Mouse (Mus musculus) kidney, adult 2 months (tissue): ENCODE results near the gene Btnl10. TPM values are rescaled to one million over a fixed set of nuclear protein-coding genes. Genes with fewer than 3 reads are reported as not detected.
A peak's percentile ranks its signal among the peaks of the same experiment; 100 is the strongest.

Experiments used
- DNase-seq: peaks from one replicate; pipeline ENCODE4 v3.0.0; 2021
- H3K27ac ChIP-seq: fragments of 200-500 bp; 2 replicates; pipeline ENCODE4 v1.5.1; 2012; ENCODE audit warnings: low read depth, low read length, control low read depth, inconsistent platforms; ENCODE audit not compliant: insufficient read depth
- H3K27me3 ChIP-seq: fragments of 200-500 bp; replicated peaks from 2 replicates; pipeline ENCODE4 v1.6.1; 2012; ENCODE audit warnings: mild to moderate bottlenecking, moderate library complexity, low read length, inconsistent platforms; ENCODE audit not compliant: control insufficient read depth, insufficient read depth
- H3K36me3 ChIP-seq: fragments of 200-500 bp; 2 replicates; pipeline ENCODE4 v1.6.1; 2012; ENCODE audit warnings: mild to moderate bottlenecking, moderate library complexity, low read length, inconsistent platforms; ENCODE audit not compliant: control insufficient read depth, insufficient read depth
- H3K4me1 ChIP-seq: fragments of 200-500 bp; 2 replicates; pipeline ENCODE4 v1.6.1; 2011; ENCODE audit warnings: low read length; ENCODE audit not compliant: control insufficient read depth, insufficient read depth
- H3K4me3 ChIP-seq: fragments of 200-500 bp; 2 replicates; pipeline ENCODE4 v1.5.1; 2011; ENCODE audit warnings: mild to moderate bottlenecking, low read depth, low read length, control low read depth; ENCODE audit not compliant: insufficient read depth
- CTCF ChIP-seq: fragments of 200-500 bp; conservative IDR thresholded peaks from 2 replicates; pipeline ENCODE4 v1.5.1; 2011; ENCODE audit warnings: low read depth, mild to moderate bottlenecking, control low read depth, low read length, moderate library complexity, mixed read lengths; ENCODE audit not compliant: insufficient read depth, insufficient read length
- POLR2A ChIP-seq: fragments of 200-500 bp; IDR thresholded peaks from one replicate; pipeline ENCODE4 v1.6.1; 2011; ENCODE audit warnings: low read depth, low read length, control low read depth
- WGBS: fragments of 180-500 bp; shearing (Covaris S2); methylation state at CpG from one replicate; pipeline ENCODE4 v1.1.7; 2018; 5-methylcytosine and 5-hydroxymethylcytosine counted together
- polyA plus RNA-seq: library from polyadenylated mRNA; depleted of rRNA; stranded (reverse); fragments of >200 nt; gene quantifications from 2 replicates; pipeline ENCODE4 v1.2.3, GENCODE M21; 2012; rRNA removed

The Btnl10 gene
- polyA plus RNA-seq, result 0.27 and 0.31 TPM in 2 replicates

DNA sequence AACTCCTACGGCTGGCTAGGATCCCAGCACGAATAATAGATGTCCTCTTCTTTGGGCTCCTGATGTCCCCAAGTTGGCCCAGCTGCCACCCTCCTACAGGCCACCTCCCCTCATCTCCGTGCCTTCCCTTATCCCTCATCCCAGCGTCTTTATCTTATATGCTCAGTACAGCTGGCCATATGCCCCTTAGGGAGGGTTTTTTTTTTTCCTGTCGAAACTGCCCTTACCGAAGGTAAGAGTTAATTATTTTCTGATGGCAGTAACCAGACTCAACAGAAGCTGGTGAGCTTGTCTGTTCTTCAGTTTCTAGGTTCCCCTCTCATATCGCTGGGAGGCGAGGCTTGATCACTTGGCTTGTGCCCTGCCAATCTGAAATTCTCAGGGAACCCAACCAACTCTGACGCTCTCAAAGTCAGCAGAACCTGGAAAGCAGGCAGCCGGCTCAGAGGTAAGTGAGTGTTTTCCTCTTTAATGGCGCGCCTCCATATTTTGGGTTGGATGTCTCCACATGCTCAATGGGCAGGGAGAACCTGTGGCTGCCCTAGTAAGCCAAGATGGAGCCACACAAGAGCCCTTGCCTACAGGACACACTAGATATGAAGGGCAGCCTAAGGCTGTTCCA is at the start of gene Btnl10:
Gene Btnl10, plus strand, starts transcription at position 164 of the 622 bp plus-strand sequence.
- no peak for TF ChIP-seq POLR2A
- TF ChIP-seq CTCF, result no peak
- WGBS, result 68% methylated on average over 12 of the region's 12 CpGs
- no peak within 1 kb of the TSS for H3K4me3 ChIP-seq
- H3K27ac ChIP-seq, result no peak within 1 kb of the TSS
- H3K4me1 ChIP-seq, result peaks cover 5% of the 10 kb centered on the region; the same call in 1 of the 2 replicates
- no peak for DNase-seq
- H3K27me3 ChIP-seq, result no peaks in the 10 kb centered on the region
- H3K36me3 ChIP-seq, result no peaks in the 10 kb centered on the region

DNA sequence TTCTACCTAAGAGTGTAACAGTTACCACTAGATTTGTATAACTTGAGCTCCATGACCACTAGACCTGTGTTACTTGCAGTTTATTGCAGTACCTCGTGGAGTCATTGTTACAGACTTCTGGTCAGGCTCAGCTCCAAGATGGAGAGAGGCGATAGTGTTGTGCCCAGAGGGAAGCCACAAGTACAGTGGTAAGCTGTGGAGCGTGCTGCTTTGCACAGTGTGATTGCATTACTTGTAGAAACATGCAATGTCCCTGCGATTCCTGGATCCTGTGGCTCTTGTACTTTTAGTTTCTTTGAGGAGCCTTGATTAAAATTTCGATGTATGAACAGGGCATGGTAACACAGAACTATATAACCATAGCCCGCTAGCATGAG is 49.8 kb upstream of the Btnl10 start:
- WGBS, result 72% methylated on average over 6 of the region's 6 CpGs
- Histone ChIP-seq H3K27me3 (no peaks in the 10 kb centered on the region), H3K27ac (no peak overlapping the region), H3K36me3 (no peaks in the 10 kb centered on the region), H3K4me1 (peaks cover 3% of the 10 kb centered on the region; the same call in 1 of the 2 replicates), H3K4me3 (no peak overlapping the region)
- TF ChIP-seq CTCF (no peak), POLR2A (no peak)
- DNase-seq, result peak; percentile 29

DNA sequence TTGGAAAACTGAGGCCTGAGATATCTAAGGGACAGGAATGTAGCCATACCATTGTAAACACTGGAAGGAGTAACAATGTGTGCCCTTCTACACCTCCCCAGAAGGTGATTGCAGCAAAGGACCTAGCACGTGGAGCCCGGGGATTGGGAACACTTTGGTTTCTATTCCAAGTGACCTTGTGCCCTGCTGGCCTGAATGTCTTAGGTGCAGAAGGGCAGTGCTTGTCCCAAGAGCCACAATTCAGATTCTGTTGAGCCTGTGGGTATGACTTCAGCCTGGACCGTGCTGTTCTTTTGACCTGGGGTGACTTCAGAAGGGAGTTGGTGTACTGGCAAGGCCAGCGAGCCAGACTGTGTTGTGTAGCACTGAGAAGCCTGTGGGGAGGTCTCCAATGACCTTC is 46.7 kb upstream of the Btnl10 start:
- DNase-seq, result peak; percentile 69
- H3K4me1 ChIP-seq, result peaks cover 3% of the 10 kb centered on the region; the same call in 1 of the 2 replicates
- WGBS, result 43% methylated on average over 4 of the region's 4 CpGs
- H3K36me3 ChIP-seq, result no peaks in the 10 kb centered on the region
- no peak for TF ChIP-seq POLR2A
- no peak for TF ChIP-seq CTCF
- no peak overlapping the region; the same call in 1 of the 2 replicates for H3K27ac ChIP-seq
- H3K27me3 ChIP-seq, result no peaks in the 10 kb centered on the region
- H3K4me3 ChIP-seq, result no peak overlapping the region

DNA sequence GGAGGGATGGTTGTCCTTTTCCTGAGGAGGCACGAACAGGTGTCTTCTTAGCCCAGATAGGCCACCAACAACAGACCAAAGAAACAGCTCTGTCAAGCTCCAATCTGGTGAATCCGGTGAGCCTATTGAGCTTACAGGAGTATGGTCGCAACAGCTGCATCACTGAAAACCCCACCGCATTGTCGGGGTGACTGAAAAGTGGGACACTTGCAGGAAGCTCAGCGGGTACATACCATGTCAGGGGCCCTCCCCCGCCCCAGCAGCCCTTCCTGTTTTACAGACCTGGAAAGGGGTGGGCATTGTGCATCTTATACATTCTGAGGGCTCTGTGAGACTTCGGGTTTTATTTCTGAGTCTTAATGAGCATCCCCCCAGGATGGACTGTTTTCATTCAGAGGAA is 34.0 kb upstream of the Btnl10 start:
- Histone ChIP-seq H3K27ac (no peak overlapping the region), H3K4me1 (no peaks in the 10 kb centered on the region), H3K27me3 (no peaks in the 10 kb centered on the region), H3K4me3 (no peak overlapping the region), H3K36me3 (peaks cover 1% of the 10 kb centered on the region)
- no peak for DNase-seq
- 78% methylated on average over 8 of the region's 8 CpGs for WGBS
- TF ChIP-seq CTCF, result no peak
- TF ChIP-seq POLR2A, result no peak

DNA sequence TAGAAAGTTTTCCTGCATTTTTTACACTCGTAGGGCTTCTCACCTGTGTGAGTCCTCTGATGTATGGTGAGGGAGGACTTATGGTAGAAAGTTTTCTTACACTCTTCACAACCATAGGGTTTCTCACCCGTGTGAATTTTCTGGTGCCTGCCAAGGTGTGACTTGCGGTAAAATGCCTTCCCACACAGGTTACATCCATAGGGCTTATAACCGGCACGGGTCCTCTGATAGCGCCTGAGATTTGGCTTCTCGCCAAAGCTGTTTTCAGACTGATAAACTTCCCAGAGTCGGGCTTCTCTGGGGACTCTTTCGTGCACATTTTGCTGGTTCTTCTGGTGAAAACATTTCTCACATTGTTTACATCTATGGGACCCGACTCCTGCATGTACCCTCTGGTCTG is 27.2 kb upstream of the Btnl10 start:
- Histone ChIP-seq H3K4me3 (no peak overlapping the region), H3K27me3 (no peaks in the 10 kb centered on the region), H3K4me1 (no peaks in the 10 kb centered on the region), H3K36me3 (peaks cover 4% of the 10 kb centered on the region), H3K27ac (no peak overlapping the region)
- WGBS, result 82% methylated on average over 10 of the region's 10 CpGs
- TF ChIP-seq POLR2A (no peak), CTCF (no peak)
- no peak for DNase-seq

DNA sequence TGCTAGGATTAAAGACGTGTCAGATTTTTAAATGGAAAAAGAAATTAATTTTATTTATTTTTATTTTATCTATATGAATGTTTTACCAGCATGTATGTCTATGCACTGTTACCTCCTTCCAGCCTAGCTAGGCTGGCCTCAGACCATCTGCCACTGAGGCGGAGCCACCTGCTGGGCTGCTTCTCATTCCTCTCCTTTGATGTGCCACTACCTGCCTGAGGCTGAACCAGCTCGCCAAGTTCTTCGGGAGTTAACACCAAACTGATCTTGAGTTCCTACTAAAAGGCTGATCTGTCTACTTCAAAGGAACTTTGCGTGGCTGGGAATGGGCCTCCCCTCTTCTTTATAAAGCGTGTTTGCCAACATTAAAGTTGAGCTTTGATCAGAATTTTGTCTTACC is 23.3 kb upstream of the Btnl10 start:
- DNase-seq, result no peak
- H3K4me3 ChIP-seq, result no peak overlapping the region
- no peaks in the 10 kb centered on the region for H3K4me1 ChIP-seq
- peaks cover 5% of the 10 kb centered on the region for H3K36me3 ChIP-seq
- no peak for TF ChIP-seq POLR2A
- TF ChIP-seq CTCF, result no peak
- no peak overlapping the region for H3K27ac ChIP-seq
- 81% methylated on average over 6 of the region's 6 CpGs for WGBS
- no peaks in the 10 kb centered on the region for H3K27me3 ChIP-seq

DNA sequence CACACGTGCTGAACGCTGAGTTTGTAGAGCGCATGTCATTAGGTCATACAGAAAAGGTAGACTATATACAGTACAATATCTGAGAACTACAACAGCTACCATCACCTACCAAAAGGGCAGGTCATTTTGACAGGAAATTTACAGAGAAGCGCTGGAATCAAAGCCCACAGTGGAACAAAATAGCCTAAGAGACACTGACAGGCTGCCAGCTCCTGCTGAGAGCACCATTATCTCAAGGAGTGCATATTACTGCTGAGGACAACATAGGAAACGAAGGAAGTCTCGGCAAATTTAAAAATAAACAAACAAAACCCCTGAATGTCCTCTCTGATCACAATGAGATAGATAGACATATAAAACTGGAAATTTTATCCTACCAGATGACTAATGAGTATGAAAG is 20.2 kb upstream of the Btnl10 start:
- Histone ChIP-seq H3K36me3 (peaks cover 4% of the 10 kb centered on the region; the same call in 1 of the 2 replicates), H3K27ac (no peak overlapping the region), H3K4me1 (no peaks in the 10 kb centered on the region; the same call in 1 of the 2 replicates), H3K4me3 (no peak overlapping the region), H3K27me3 (no peaks in the 10 kb centered on the region)
- TF ChIP-seq POLR2A (no peak), CTCF (no peak)
- DNase-seq, result no peak
- 85% methylated on average over 6 of the region's 6 CpGs for WGBS

DNA sequence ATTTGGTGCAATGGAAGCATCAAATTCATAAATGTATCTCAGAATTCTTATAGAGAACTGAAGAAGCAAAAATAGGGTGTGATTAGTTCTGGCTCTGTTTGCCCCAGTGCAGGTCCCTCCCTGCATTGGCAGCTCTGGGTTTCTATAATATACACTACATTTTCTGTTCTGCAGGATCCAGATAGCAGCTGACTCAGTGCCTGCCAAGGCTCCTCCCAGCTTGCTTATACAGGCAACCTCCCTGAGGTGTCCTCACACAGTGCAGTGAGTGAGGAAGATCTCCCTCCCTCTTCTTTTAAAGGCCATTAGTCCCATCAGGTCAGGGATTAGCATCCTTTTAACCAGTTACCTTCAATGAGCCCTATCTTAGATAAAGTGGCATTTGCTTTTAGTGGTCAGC is 16.6 kb upstream of the Btnl10 start:
- TF ChIP-seq POLR2A, result no peak
- TF ChIP-seq CTCF, result no peak
- no peaks in the 10 kb centered on the region for H3K27me3 ChIP-seq
- H3K27ac ChIP-seq, result no peak overlapping the region
- no peak overlapping the region for H3K4me3 ChIP-seq
- peaks cover 2% of the 10 kb centered on the region; the same call in 1 of the 2 replicates for H3K36me3 ChIP-seq
- peaks cover 3% of the 10 kb centered on the region; the same call in 1 of the 2 replicates for H3K4me1 ChIP-seq
- no peak for DNase-seq
